Mouse (Mus musculus): Measurements from ENCODE around the gene Klhl32. TPM values are rescaled to one million over a fixed set of nuclear protein-coding genes. Genes with fewer than 3 reads are reported as not detected.

The Klhl32 gene
- polyA plus RNA-seq, 1 experiment from 2014 or later: 5.7 TPM

GRCm38 (mm10) chr4:24792416-24792981 lies 58.4 kb downstream of the Klhl32 start:
- H3K4me1 ChIP-seq (replicated peaks; ENCODE audit: control insufficient read depth, insufficient read depth, low read length): no peaks in the 10 kb centered on the region; the same call in 1 of the 2 replicates
- H3K27ac ChIP-seq (ENCODE audit: low read depth, low read length): no peak overlapping the region
- H3K4me3 ChIP-seq (ENCODE audit: low read depth, low read length): no peak overlapping the region
- 17% methylated on average over 16 of the region's 16 CpGs for WGBS
- H3K9ac ChIP-seq (ENCODE audit: low read length): peak overlapping the region; percentile 0; the same call in 1 of the 2 replicates
- no peaks in the 10 kb centered on the region for H3K9me3 ChIP-seq (ENCODE audit: control insufficient read depth, low read length)
- no peaks in the 10 kb centered on the region for H3K36me3 ChIP-seq (ENCODE audit: control insufficient read depth, insufficient read depth, low read length)
- no peak for DNase-seq (ENCODE audit: low spot score)
- ATAC-seq (replicated peaks; ENCODE audit: low FRiP score): peak; percentile 51
- peak overlapping the region; percentile 19; the same call in 1 of the 2 replicates for H3K4me2 ChIP-seq (ENCODE audit: low read depth, low read length, severe bottlenecking)
- no peaks in the 10 kb centered on the region for H3K27me3 ChIP-seq (ENCODE audit: control insufficient read depth, insufficient read depth, low read length)

GRCm38 (mm10) chr4:24789331-24789730 lies 61.6 kb downstream of the Klhl32 start:
- Histone ChIP-seq H3K4me1 (replicated peaks; ENCODE audit: control insufficient read depth, insufficient read depth, low read length) (no peaks in the 10 kb centered on the region; the same call in 1 of the 2 replicates), H3K27me3 (ENCODE audit: control insufficient read depth, insufficient read depth, low read length) (no peaks in the 10 kb centered on the region), H3K36me3 (ENCODE audit: control insufficient read depth, insufficient read depth, low read length) (no peaks in the 10 kb centered on the region), H3K27ac (ENCODE audit: low read depth, low read length) (no peak overlapping the region), H3K9ac (ENCODE audit: low read length) (no peak overlapping the region), H3K4me3 (ENCODE audit: low read depth, low read length) (no peak overlapping the region), H3K4me2 (ENCODE audit: low read depth, low read length, severe bottlenecking) (no peak overlapping the region), H3K9me3 (ENCODE audit: control insufficient read depth, low read length) (no peaks in the 10 kb centered on the region)
- no peak for DNase-seq (ENCODE audit: low spot score)
- ATAC-seq (replicated peaks; ENCODE audit: low FRiP score): no peak
- 97% methylated on average over 1 of the region's 1 CpGs for whole genome bisulfite sequencing

- no peak overlapping the region for H3K4me2 ChIP-seq (ENCODE audit: low read depth, low read length, severe bottlenecking)
- 68% methylated on average over 7 of the region's 7 CpGs for WGBS
- no peak for ATAC-seq (replicated peaks; ENCODE audit: low FRiP score)
Observed at GRCm38 (mm10) chr4:24785757-24786532, 65.0 kb downstream of the Klhl32 start.

GRCm38 (mm10) chr4:24765919-24766318 lies 85.0 kb downstream of the Klhl32 start:
- DNase-seq (ENCODE audit: low spot score): no peak
- Histone ChIP-seq H3K9ac (ENCODE audit: low read length) (no peak overlapping the region), H3K4me2 (ENCODE audit: low read depth, low read length, severe bottlenecking) (no peak overlapping the region), H3K4me3 (ENCODE audit: low read depth, low read length) (no peak overlapping the region), H3K27ac (ENCODE audit: low read depth, low read length) (no peak overlapping the region), H3K36me3 (ENCODE audit: control insufficient read depth, insufficient read depth, low read length) (no peaks in the 10 kb centered on the region), H3K9me3 (ENCODE audit: control insufficient read depth, low read length) (no peaks in the 10 kb centered on the region), H3K27me3 (ENCODE audit: control insufficient read depth, insufficient read depth, low read length) (no peaks in the 10 kb centered on the region), H3K4me1 (replicated peaks; ENCODE audit: control insufficient read depth, insufficient read depth, low read length) (no peaks in the 10 kb centered on the region)
- ATAC-seq (replicated peaks; ENCODE audit: low FRiP score): peak; percentile 33; the same call in 1 of the 2 replicates
- 76% methylated on average over 2 of the region's 2 CpGs for WGBS

More at GRCm38 (mm10) chr4:24785757-24786532, 65.0 kb downstream of the Klhl32 start:
- Histone ChIP-seq H3K4me1 (replicated peaks; ENCODE audit: control insufficient read depth, insufficient read depth, low read length) (no peaks in the 10 kb centered on the region), H3K4me3 (ENCODE audit: low read depth, low read length) (no peak overlapping the region), H3K9ac (ENCODE audit: low read length) (no peak overlapping the region), H3K27me3 (ENCODE audit: control insufficient read depth, insufficient read depth, low read length) (no peaks in the 10 kb centered on the region), H3K36me3 (ENCODE audit: control insufficient read depth, insufficient read depth, low read length) (no peaks in the 10 kb centered on the region), H3K27ac (ENCODE audit: low read depth, low read length) (no peak overlapping the region), H3K9me3 (ENCODE audit: control insufficient read depth, low read length) (no peaks in the 10 kb centered on the region)
- no peak for DNase-seq (ENCODE audit: low spot score)

GRCm38 (mm10) chr4:24765469-24765868 lies 85.5 kb downstream of the Klhl32 start:
- Histone ChIP-seq H3K9ac (ENCODE audit: low read length) (no peak overlapping the region), H3K36me3 (ENCODE audit: control insufficient read depth, insufficient read depth, low read length) (no peaks in the 10 kb centered on the region), H3K9me3 (ENCODE audit: control insufficient read depth, low read length) (no peaks in the 10 kb centered on the region), H3K4me3 (ENCODE audit: low read depth, low read length) (no peak overlapping the region), H3K27me3 (ENCODE audit: control insufficient read depth, insufficient read depth, low read length) (no peaks in the 10 kb centered on the region), H3K4me2 (ENCODE audit: low read depth, low read length, severe bottlenecking) (no peak overlapping the region), H3K4me1 (replicated peaks; ENCODE audit: control insufficient read depth, insufficient read depth, low read length) (no peaks in the 10 kb centered on the region), H3K27ac (ENCODE audit: low read depth, low read length) (no peak overlapping the region)
- no peak for DNase-seq (ENCODE audit: low spot score)
- 70% methylated on average over 3 of the region's 3 CpGs for WGBS
- 0 out of 2 replicates have a peak, but pooled peaks have one; percentile 33 for ATAC-seq (replicated peaks; ENCODE audit: low FRiP score)

GRCm38 (mm10) chr4:24764558-24764957 lies 86.4 kb downstream of the Klhl32 start:
- 87% methylated on average over 2 of the region's 2 CpGs for WGBS
- H3K27ac ChIP-seq (ENCODE audit: low read depth, low read length): no peak overlapping the region
- no peak overlapping the region for H3K4me2 ChIP-seq (ENCODE audit: low read depth, low read length, severe bottlenecking)
- ATAC-seq (replicated peaks; ENCODE audit: low FRiP score) (no peak), DNase-seq (ENCODE audit: low spot score) (no peak)
- H3K4me3 ChIP-seq (ENCODE audit: low read depth, low read length): no peak overlapping the region
- no peaks in the 10 kb centered on the region for H3K36me3 ChIP-seq (ENCODE audit: control insufficient read depth, insufficient read depth, low read length)
- no peaks in the 10 kb centered on the region for H3K27me3 ChIP-seq (ENCODE audit: control insufficient read depth, insufficient read depth, low read length)
- no peaks in the 10 kb centered on the region for H3K4me1 ChIP-seq (replicated peaks; ENCODE audit: control insufficient read depth, insufficient read depth, low read length)
- H3K9me3 ChIP-seq (ENCODE audit: control insufficient read depth, low read length): no peaks in the 10 kb centered on the region
- no peak overlapping the region for H3K9ac ChIP-seq (ENCODE audit: low read length)

- Histone ChIP-seq H3K36me3 (ENCODE audit: control insufficient read depth, insufficient read depth, low read length) (no peaks in the 10 kb centered on the region), H3K9ac (ENCODE audit: low read length) (no peak overlapping the region), H3K4me1 (replicated peaks; ENCODE audit: control insufficient read depth, insufficient read depth, low read length) (no peaks in the 10 kb centered on the region), H3K27ac (ENCODE audit: low read depth, low read length) (no peak overlapping the region), H3K4me3 (ENCODE audit: low read depth, low read length) (no peak overlapping the region), H3K9me3 (ENCODE audit: control insufficient read depth, low read length) (no peaks in the 10 kb centered on the region), H3K27me3 (ENCODE audit: control insufficient read depth, insufficient read depth, low read length) (no peaks in the 10 kb centered on the region), H3K4me2 (ENCODE audit: low read depth, low read length, severe bottlenecking) (no peak overlapping the region)
- 83% methylated on average over 4 of the region's 4 CpGs for WGBS
- DNase-seq (ENCODE audit: low spot score): no peak
- ATAC-seq (replicated peaks; ENCODE audit: low FRiP score): no peak
Observed at GRCm38 (mm10) chr4:24763451-24763850, 87.5 kb downstream of the Klhl32 start.

- no peaks in the 10 kb centered on the region for H3K27me3 ChIP-seq (ENCODE audit: control insufficient read depth, insufficient read depth, low read length)
- H3K9me3 ChIP-seq (ENCODE audit: control insufficient read depth, low read length): no peaks in the 10 kb centered on the region
- H3K4me1 ChIP-seq (replicated peaks; ENCODE audit: control insufficient read depth, insufficient read depth, low read length): no peaks in the 10 kb centered on the region
- no peak overlapping the region for H3K4me2 ChIP-seq (ENCODE audit: low read depth, low read length, severe bottlenecking)
- DNase-seq (ENCODE audit: low spot score): no peak
- H3K27ac ChIP-seq (ENCODE audit: low read depth, low read length): no peak overlapping the region
- H3K36me3 ChIP-seq (ENCODE audit: control insufficient read depth, insufficient read depth, low read length): no peaks in the 10 kb centered on the region
- ATAC-seq (replicated peaks; ENCODE audit: low FRiP score): no peak
- H3K4me3 ChIP-seq (ENCODE audit: low read depth, low read length): no peak overlapping the region
- H3K9ac ChIP-seq (ENCODE audit: low read length): no peak overlapping the region
- 81% methylated on average over 1 of the region's 1 CpGs for WGBS
Observed at GRCm38 (mm10) chr4:24758954-24759353, 92.0 kb downstream of the Klhl32 start.
